Mouse (Mus musculus): ENCODE measurements at regions not wholly inside any gene's neighbourhood (a gene's known extent, or its start where the extent isn't known, plus 50 kb on each side); places are given as distances from the start of the nearest gene placed in this dataset.

DNA sequence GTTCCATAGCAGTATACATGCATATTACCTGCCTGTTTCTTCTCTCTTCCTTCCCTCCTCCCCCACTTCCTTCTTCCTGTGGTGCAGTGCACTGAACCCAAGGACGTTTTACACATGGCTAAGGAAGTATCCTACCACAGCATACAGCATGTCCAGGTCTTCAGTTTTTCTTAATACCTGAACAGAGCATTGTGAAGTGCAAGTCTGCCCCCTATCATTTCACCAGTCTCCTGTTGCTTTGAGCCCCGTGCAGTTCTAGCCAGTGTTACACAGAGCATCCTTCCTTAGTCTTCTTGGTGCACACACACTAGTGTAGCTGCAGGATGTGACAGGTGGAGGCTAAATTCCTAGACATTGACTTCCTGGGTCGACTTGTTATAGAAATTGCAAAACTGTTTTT is 53.7 kb upstream of the Foxb1 start:
- DNase-seq = no peak

DNA sequence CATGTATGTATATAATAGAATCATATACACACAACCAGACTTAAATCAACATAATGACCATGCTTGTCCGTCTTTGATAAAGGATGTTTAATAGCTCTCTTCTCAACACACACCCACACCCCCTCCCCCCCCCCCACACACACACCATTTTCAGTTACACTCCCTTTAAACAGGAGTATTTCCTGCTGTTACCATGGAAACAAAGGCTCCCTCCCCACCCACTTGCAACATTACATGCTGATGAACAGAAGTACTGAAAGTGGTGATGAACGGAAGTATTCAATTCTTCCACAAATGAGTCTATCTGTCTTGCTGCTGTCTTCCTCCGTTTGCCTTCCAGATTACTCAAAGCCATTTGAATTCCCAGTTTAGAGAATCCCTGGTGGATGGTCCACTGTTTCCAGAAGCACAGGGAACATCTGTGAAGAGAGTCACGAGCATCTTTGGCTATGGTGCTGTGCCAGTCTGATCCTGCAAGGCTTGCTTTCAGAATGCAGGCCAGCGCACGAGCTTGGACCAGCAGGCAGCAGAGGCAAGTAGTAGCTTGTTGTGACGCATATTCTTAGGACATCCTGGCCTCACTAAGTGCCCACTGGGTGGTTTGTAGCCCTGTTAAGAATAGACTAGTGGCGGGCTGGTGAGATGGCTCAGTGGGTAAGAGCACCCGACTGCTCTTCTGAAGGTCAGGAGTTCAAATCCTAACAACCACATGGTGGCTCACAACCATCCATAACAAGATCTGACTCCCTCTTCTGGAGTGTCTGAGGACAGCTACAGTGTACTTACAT is 62.6 kb upstream of the Foxb1 start:
- DNase-seq = no peak

DNA sequence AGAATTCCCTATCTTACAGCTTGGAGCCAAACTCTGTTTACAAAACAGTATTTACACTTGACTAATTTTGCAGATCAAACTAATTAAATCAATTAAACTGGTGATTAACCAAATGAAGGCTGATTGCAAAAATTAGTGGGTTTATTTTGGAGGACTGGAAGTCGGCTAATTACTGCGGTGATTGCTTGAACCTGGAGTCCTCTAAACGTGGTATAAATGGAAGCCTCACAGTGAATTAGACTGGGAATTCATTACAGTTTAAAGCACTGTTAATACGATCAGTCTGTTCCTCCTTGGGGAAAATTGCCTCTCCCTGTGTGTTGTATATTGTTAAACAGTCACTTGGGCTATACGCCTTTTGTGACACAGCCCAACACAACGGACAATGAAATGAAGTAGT is 67.7 kb upstream of the Foxb1 start:
- DNase-seq = no peak

DNA sequence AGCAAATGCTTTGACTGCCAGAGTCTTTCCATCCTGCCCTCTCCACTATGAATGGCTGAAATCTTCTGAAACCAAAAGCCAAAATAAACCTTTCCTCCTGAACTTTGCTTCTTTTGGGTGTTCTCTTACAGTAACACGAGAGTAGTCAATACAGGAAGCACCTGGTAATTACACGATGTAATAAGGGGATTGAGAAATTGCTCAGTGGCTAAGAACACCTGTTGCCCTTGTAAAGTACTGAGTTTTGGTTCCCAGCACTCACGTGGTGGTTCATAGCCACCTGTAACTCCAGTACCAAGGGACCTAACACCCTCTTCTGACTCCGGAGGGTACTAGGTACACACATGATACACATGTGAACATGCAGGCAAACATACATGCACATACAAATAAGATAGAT is 74.7 kb upstream of the Foxb1 start:
- DNase-seq = no peak

DNA sequence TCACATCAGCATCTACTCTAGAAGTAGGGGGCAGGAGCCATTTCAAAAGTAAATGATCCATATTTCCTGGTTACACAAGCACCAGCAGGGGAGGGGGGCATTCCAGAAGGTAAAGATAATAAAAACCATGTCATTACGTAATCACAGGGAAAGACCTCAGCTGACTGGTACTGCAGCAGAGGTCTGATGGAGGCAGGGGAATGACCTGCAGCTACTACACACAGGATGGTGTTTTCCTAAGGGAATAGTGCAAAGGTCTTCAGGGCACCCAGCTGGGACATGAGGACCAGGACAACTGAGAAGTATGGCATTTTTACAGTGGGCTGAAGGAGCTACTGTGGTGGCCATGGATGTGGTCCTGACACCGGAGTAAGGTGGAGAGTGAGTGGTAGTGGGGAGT is 78.5 kb upstream of the Foxb1 start:
- DNase-seq = no peak

DNA sequence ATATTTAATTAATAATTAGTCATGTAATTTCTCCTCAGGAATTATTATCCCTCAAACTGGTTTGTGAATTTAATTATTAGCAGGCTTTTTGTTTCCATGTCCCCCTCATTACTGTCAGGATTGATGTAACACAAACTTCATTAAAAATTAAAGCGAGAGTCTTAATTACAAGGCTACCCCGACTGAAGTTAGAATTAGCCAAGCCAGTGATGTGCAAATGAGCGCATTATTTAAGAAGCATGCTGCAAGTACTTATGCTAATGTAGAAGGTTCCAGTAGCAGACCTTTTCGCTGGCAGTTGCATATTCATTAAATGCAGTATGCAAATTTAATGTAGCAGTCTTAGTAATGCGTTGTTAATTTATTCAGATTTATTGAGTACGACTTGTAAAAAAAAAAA is 84.0 kb upstream of the Foxb1 start:
- no peak for DNase-seq

DNA sequence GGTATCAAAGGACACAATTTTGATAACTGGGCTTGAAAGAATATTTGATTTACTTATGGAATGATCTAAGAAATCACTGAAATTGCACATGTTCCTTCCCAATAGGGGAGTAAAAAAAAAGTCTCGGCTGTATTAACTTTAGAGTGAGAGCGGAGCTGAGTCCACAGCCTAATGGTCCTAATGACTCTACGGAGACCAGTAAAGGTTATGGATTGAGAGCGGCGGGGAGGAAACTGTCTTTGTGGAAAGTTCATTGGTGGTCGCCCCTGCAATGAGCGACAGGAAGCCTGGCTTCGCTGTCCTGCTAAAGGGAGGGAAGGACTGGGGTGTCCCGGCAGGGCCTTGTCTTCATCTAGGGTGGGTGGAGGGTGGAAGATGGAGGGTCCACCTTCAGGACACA is 84.5 kb upstream of the Foxb1 start:
- DNase-seq = no peak

DNA sequence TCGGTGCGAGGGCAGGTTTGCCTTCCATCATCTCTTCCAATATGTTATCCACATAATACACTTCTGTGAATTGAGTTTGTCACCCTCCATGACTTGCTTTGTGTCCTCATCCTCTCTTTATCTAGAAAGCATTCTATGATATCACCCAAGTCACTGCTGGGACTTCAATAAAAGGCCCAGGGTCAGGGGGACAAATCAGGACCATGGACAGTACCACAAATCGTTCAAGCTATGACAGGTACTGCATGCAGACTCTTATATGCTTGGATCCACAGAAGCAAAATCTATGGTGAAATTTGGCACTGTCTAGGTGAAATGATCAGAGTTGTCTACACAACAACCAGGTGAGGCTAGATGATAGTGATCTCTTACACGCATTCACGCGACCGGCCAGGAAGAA is 95.9 kb upstream of the Foxb1 start:
- peak; percentile 13 for DNase-seq

DNA sequence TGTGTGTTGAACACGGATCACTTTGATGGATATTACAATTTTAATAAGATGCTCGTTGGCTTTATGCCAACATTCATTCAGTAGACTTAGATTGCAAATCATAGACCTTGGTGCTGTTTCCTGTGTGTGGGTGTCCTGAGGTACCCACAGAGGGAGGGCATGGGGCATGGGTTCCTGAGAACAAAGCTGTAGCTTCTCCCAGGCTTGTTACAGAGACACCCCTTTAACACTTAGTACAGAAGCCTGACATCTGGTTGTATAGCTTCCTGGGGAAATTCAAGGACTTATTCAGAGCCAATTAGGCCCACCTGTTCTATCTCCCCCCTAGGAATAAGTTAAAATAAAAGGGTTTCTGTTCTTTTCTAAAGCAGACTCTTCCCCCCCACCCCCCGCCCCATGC is 97.9 kb upstream of the Foxb1 start:
- no peak for DNase-seq

DNA sequence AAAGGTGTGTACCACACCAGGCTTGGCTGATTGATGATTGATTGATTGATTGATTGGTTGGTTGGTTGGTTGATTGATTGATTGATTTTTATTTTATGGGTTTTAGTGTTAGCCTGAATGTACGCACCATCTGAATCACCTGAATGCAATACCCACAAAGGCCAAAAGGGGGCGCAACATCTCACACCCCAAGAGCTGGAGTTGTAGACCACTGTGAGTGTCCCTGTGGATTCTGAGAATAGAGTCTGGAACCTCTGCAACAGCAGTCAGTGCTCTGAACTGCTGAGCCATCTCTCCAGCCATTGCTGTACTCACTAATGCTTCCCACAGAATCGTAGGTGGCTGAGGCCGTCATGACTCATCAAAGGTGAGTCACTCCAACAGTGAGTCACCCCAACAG is 109.4 kb upstream of the Foxb1 start:
- no peak for DNase-seq

DNA sequence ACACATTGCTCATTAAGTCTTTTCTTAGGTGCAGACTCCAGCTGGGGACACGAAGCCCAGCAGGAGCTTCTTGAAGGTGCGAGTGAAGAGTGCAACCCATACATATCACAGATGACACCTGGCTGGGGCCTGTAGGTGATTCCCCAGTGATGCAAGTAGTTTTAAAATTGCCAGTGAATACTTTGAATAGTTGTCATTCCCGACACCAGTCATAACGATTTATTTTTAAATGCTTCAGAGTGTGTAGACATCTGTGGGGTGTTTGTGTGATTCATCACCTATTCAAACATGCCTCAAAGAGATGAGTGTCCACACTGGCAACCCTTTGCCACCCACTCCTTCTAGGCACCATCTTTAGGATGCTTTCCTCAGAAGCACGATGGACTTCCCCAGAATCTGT is 102.9 kb upstream of the Bnip2 start:
- no peak for DNase-seq

DNA sequence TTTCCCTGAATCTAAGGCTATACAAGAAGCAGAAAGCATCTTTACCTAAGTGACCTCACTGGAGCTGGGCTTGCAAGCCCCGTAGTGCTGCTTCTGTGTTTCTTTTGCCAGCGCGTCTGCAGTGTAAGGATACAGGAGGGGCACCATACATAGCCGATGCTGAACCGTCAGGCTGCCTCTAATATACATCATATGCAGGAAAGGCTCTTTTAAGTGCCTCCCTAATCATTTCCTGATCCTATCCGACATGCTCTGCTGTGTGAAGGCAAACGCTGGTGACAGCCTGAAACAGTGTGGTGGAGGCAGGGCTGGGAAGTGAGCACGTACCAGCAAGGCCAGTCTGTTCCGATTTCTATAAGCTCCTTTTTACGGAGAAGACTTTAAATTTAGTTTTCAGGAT is 91.2 kb upstream of the Bnip2 start:
- no peak for DNase-seq

DNA sequence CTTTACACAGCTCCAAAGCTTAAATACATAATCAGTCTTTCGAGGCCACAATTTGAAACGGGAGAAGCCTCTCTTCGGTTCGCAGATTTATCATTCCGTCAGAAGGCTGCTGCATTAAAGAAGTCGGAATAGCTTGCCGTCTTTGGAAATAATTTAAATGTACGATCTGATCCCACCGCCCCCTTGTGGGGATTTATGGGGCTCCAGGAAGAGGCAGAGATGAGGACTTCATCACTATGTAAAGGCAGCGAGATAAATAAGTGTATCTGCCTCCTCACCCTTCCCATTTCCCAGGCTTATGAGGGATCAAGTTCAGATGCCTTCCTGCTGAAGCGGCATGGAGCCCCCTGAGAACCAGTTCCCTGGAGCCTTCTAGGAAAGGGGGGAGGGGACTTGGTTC is 89.9 kb upstream of the Bnip2 start:
- peak; percentile 16 for DNase-seq

DNA sequence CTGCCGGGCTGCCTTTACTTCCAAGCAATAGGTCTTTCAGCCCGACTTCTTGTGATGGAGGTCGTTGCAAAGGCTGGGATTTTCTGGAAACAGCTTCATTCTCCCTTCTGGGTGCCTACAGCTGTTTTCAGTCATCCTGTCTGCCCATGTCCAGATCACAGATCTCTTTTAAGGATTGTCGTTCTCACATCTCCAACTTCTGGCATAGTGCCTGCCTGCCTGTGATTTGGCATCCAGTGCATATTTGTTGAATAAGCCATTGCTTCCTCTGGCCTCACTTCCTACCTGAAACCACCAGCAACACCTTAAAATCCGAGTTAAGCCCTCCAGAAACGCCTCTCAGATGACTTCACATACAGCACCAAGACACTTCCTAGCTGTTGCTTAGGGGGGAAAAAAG is 88.4 kb upstream of the Bnip2 start:
- no peak for DNase-seq

DNA sequence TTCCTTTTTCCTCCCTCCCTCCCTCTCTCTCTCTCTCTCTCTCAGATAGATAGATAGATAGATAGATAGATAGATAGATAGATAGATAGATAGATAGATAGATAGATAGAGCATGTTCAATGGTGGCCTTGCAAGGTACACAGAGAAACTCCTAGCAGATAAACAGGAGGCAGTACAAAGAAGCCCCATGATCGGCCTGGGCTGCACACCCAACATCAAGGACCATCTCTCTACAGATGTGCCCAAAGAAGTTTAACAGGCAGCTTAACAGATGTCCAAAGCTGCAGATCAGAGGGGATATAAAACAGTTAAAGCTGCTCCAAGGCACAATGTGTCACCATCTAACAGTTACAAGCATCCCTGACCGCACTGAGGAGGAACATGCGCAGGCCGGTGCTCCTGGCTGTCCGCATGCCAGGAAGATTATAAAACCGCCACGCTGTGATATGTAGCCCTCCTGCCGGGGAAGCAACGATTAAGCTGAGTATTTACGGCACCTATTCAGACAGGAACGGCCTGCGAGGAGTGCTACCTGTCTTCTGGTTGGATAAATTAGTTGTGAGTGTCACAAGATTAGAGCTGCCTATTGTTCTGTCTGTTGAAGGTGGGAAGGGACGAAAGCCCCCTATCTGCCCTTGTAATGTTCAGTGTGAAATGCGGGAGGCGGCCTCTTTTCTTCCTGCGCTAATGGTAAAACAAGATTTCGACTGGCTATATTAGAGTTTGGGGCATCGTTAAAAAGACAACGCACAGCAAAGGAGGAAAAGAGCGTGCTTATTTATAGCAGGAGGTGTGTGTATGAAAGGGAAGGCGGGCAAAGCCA is 81.9 kb upstream of the Bnip2 start:
- DNase-seq = no peak

DNA sequence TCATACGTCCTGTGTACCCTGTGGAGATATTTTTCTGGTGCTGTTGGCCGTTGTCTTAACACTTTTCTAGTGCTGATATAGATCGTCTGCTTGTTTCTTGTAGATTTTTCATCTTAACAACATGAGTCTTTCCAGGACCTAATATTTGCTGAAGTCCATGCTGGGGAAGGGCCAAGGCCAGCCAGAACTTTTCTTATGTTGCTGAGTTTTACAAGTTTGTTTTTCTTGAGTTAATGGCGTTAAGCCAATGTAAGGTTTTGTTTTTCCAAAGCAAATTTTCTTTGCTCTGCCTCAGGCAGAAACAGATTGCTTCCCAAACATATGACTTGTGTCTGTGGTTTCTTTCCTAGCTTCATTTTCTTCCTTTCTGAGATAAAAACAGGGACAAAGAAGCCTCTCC is 78.6 kb upstream of the Bnip2 start:
- peak; percentile 10 for DNase-seq

DNA sequence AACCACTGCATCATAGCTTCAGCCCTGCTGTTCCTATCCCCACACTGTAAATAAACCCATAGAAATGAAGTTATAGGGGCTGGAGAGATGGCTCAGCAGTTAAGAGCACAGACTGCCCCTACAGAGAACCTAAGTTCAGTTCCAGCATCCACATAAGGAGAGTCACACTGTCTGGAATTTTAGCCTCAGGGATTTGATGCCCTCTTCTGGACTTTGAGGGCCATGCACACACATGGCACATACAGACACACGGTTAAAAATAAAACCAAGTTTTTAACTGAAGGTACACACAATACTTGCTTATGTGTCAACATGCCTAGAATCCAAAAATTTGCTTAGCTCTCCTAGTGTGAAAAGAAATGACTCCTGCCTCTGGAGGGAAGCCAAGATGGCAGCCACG is 61.1 kb upstream of the Bnip2 start:
- no peak for DNase-seq

DNA sequence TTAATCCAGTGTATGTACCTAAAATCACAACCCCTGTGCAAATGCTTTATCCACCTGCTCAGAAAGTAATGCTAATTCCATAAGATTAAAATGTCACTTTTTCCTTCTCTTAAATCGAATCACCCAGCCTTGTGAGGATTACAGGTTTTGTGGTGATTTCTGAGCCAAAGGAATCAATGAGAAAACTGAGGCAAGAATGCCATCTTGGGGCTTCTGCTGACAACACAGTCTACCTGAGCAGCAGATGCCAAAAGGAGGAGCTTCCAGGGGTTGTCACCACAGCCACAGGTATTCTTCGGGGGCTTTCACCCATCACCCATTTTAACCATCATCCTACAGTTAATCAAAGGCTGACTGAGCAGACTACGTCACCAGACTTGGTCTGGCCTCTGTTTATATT is 51.4 kb upstream of the Bnip2 start:
- DNase-seq = no peak

Measured in kidney, postnatal 14 days (tissue).